Mouse (Mus musculus) bone marrow macrophage, adult 2 months (primary cell): ENCODE results near the gene Cdh22.

ENCODE experiments used
- CTCF ChIP-seq: IDR thresholded peaks from 2 replicates; pipeline ENCODE4 v1.5.1; 2012; ENCODE audit warnings: low read depth, mild to moderate bottlenecking, low read length, moderate library complexity
- POLR2A ChIP-seq: IDR thresholded peaks from 2 replicates; pipeline ENCODE4 v1.6.1; 2012; ENCODE audit warnings: mild to moderate bottlenecking, low read depth, low read length, borderline replicate concordance

GRCm38 (mm10) chr2:165089470-165089869 is 145.2 kb downstream of the Cdh22 start:
- TF ChIP-seq CTCF (no peak), POLR2A (no peak)
